Comparison of ENCODE assay signal across 8 mouse cellular contexts in the genomic region with DNA sequence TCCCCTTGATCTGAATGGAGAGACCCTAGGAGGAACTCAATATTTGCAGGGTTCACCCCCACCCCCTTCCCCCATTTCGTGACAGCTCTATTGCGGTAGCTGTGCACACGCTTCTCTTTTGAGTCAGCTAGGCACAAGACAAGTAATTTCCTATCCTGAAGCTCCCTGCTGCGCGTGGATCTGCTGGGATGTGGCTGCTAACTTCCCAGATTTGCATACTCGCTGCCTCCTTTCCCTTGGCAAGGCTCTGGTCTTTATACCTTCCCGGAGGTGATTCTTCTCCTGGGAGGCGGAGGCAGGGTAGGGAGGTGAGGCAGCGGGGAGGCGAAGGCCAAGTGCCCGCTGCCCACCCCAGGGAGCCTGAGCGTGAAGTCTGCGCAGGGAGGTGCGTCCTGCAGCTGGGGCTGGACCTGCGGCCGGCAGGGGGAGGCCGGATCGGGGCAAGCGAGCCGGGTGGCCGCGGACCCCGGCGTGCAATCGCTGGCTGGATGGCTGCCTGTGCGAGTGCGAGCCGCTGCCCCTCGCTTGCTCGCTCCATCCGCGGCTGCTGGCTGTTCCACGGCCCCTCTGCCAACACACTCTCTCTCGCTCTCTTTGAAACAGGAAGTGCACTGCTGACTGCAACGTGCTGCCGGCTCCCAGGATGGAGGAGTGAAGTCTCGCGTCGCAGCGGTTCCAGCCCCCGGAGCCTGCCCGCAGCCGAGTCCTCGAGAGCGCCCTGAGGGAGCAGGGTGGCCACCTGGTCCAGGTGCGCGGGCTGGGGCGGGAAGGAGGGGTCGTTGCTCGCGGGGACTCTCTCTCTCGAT. TPM values are rescaled to one million over a fixed set of nuclear protein-coding genes. Genes with fewer than 3 reads are reported as not detected.
DNase-seq lines count a peak whose midpoint lies in the region; ATAC-seq and TF ChIP-seq lines count a peak whose summit lies in the region.

No protein-coding gene starts in this region.

- peak overlapping the region; percentile 67 for H3K9ac ChIP-seq in heart, embryonic 15.5 days

- peaks cover 42% of the 10 kb centered on the region for H3K9me3 ChIP-seq in E14TG2a.4 (ENCODE audit: low read length)
- H3K9me3 ChIP-seq in heart, embryonic 15.5 days (replicated peaks): no peaks in the 10 kb centered on the region

- peak overlapping the region; percentile 72 for H3K4me3 ChIP-seq in E14TG2a.4 (replicated peaks; ENCODE audit: low read length)
- peak overlapping the region; percentile 66 for H3K4me3 ChIP-seq in heart, embryonic 15.5 days

- peak; percentile 74 for ATAC-seq in erythroblast, adult 5-6 weeks (replicated peaks; ENCODE audit: low FRiP score, poor library complexity, severe bottlenecking)
- ATAC-seq in heart, embryonic 15.5 days (replicated peaks; ENCODE audit: insufficient number of reproducible peaks, insufficient read depth, low FRiP score, low read depth): peak; percentile 60

- H3K27me3 ChIP-seq in E14TG2a.4 (ENCODE audit: insufficient read depth, low read length): no peaks in the 10 kb centered on the region
- H3K27me3 ChIP-seq in heart, embryonic 15.5 days: peaks cover 7% of the 10 kb centered on the region; the same call in 1 of the 2 replicates

- H3K4me1 ChIP-seq in E14TG2a.4 (replicated peaks; ENCODE audit: low read depth, low read length): peaks cover 5% of the 10 kb centered on the region; the same call in 1 of the 2 replicates
- H3K4me1 ChIP-seq in heart, embryonic 15.5 days (replicated peaks): peaks cover 20% of the 10 kb centered on the region

- peak; percentile 26 to 38 for DNase-seq in adrenal gland, postnatal 4 days (ENCODE audit: low spot score in 2 of 2)
- peak; percentile 78 for DNase-seq in kidney, postnatal 10 days
- peak; percentile 66 for DNase-seq in lung, postnatal 36 days
- DNase-seq in ovary, postnatal 36 days (ENCODE audit: low spot score): peak; percentile 57
- DNase-seq in urinary bladder, postnatal 14 days (ENCODE audit: low spot score): peak; percentile 34

- H3K4me2 ChIP-seq in heart, embryonic 15.5 days: peak overlapping the region; percentile 99

- H3K36me3 ChIP-seq in E14TG2a.4 (ENCODE audit: insufficient read depth, low read length): peaks cover 72% of the 10 kb centered on the region
- no peaks in the 10 kb centered on the region for H3K36me3 ChIP-seq in heart, embryonic 15.5 days

- TF ChIP-seq CTCF in E14TG2a.4 (conservative IDR thresholded peaks at IDR 0.05; ENCODE audit: low read length): no peak

- 1% methylated on average over 52 of the region's 52 CpGs for WGBS in heart, embryonic 15.5 days

- H3K27ac ChIP-seq in heart, embryonic 15.5 days: peak overlapping the region; percentile 25

RNA-seq across cellular contexts. Expression of a gene that starts 32.1 kb away (rescaled TPM):
- total RNA-seq in adrenal gland, postnatal 4 days (2021): 10 to 100 TPM; 83.9 to 89.6 TPM
- 11.5 and 14.4 TPM in 2 replicates for total RNA-seq in erythroblast, adult 5-6 weeks (2015; ENCODE audit: low replicate concordance)
- 6.4 and 10.3 TPM in 2 replicates for total RNA-seq in erythroblast, adult 5-6 weeks (2017; ENCODE audit: low replicate concordance)
- polyA plus RNA-seq in heart, embryonic 15.5 days (2015; fragmentation: Nextera tagmentation; extraction: Ambion mirVana): 7.4 and 9.1 TPM in 2 replicates

Comparison
In these comparisons a context has a peak if more than half of its experiments do, and no peak if none do; other contexts are left out.
1. Peak in every context shown above with its lines: DNase-seq, ATAC-seq, H3K4me3 ChIP-seq and H3K27ac ChIP-seq.
2. RNA of a gene that starts 32.1 kb away (total RNA-seq): 83.9 to 89.6 TPM in adrenal gland, postnatal 4 days; 6.4 to 14.4 TPM in erythroblast, adult 5-6 weeks; every median in the first group is over 4 times any median in the second.